Mouse (Mus musculus) right cerebral cortex, adult 2 months (tissue): ENCODE results near the gene Trim54.

Source experiments
- DNase-seq, 2 experiments: peaks; one replicate each; pipeline ENCODE4 v3.0.0; 2021 to 2022; ENCODE audit warnings: low spot score in 2 of 2

Gene Trim54

GRCm38 (mm10) chr5:31181183-31181770 is 64.8 kb downstream of the Trim54 start:
- no peak for DNase-seq

GRCm38 (mm10) chr5:31183678-31184077 is 67.2 kb downstream of the Trim54 start:
- DNase-seq: no peak
